Mouse (Mus musculus): ENCODE results near the gene Antxrl.

DNA sequence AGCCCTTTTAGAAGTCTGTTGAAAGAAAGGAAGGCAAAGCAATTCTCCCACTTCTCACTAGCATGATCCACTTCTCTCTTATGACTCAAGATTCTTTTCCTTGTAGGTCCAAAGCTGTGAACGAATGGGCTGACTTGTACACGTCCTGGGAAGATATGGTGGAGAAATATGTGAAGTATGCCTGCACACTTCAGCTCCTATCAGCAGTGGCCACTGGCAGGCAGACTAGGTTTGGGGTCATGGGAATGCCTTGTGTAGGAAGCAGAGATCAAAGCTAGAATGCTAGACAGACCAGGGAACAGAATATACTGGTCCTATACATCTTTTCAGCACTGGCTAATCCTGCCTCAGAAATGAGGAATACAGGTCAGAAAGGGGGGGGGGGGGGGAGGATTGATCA, 25.8 kb upstream of the Antxrl start:
- TF ChIP-seq CTCF (IDR thresholded peaks at IDR 0.05; ENCODE audit: borderline replicate concordance, insufficient read depth, low read length) (no peak), POLR2A (IDR thresholded peaks at IDR 0.05; ENCODE audit: low read depth, low read length) (no peak)
